Mouse (Mus musculus) hindbrain, embryonic 15.5 days (tissue): Measurements from ENCODE around the gene Scrg1. TPM values are rescaled to one million over a fixed set of nuclear protein-coding genes. Genes with fewer than 3 reads are reported as not detected.

Experiments used
- ATAC-seq: fragments of 200-750 bp; cut with Nextera tagmentation; 2 replicates; pipeline ENCODE4 v1.8.0; 2017; ENCODE audit warnings: low read depth, moderate number of reproducible peaks, moderate TSS enrichment; ENCODE audit not compliant: low FRiP score
- H3K27ac ChIP-seq: fragments of 300-500 bp; sonication (generic); replicated peaks from 2 replicates; pipeline ENCODE4 v1.5.1; 2015; ENCODE audit warnings: mild to moderate bottlenecking, inconsistent platforms
- H3K27me3 ChIP-seq: fragments of 300-500 bp; sonication (generic); 2 replicates; pipeline ENCODE4 v1.6.1; 2015; ENCODE audit warnings: control low read depth, inconsistent platforms
- H3K36me3 ChIP-seq: fragments of 300-500 bp; sonication (generic); 2 replicates; pipeline ENCODE4 v1.6.1; 2015; ENCODE audit warnings: control low read depth, inconsistent platforms
- H3K4me1 ChIP-seq: fragments of 300-500 bp; sonication (generic); replicated peaks from 2 replicates; pipeline ENCODE4 v1.6.1; 2015; ENCODE audit warnings: control low read depth, inconsistent platforms
- H3K4me2 ChIP-seq: fragments of 300-500 bp; sonication (generic); 2 replicates; pipeline ENCODE4 v1.6.1; 2015; ENCODE audit warnings: moderate library complexity, mild to moderate bottlenecking, inconsistent platforms
- H3K4me3 ChIP-seq: fragments of 300-500 bp; sonication (generic); 2 replicates; pipeline ENCODE4 v1.5.1; 2015; ENCODE audit warnings: mild to moderate bottlenecking, inconsistent platforms
- H3K9ac ChIP-seq: fragments of 300-500 bp; sonication (generic); 2 replicates; pipeline ENCODE4 v1.6.1; 2015; ENCODE audit warnings: inconsistent platforms
- H3K9me3 ChIP-seq: fragments of 300-500 bp; sonication (generic); 2 replicates; pipeline ENCODE4 v1.6.1; 2016; ENCODE audit warnings: control low read depth, inconsistent platforms
- WGBS: fragments of 180-500 bp; shearing (Covaris S2); methylation state at CpG from one replicate; pipeline ENCODE4 v1.1.7; 2015; 5-methylcytosine and 5-hydroxymethylcytosine counted together
- polyA plus RNA-seq: library from polyadenylated mRNA; unstranded; fragments of >200 nt; fragmentation: Nextera tagmentation; extraction: Ambion mirVana; gene quantifications from 2 replicates; pipeline ENCODE4 v1.2.1, GENCODE M21; 2015

Gene Scrg1
- polyA plus RNA-seq = 8.4 and 10.8 TPM in 2 replicates

- no peaks in the 10 kb centered on the region for H3K36me3 ChIP-seq
- no peak within 1 kb of the TSS for H3K27ac ChIP-seq
- peak; percentile 76 for ATAC-seq
- H3K9ac ChIP-seq = no peak within 1 kb of the TSS
- H3K4me2 ChIP-seq = no peak within 1 kb of the TSS
- H3K4me1 ChIP-seq = no peaks in the 10 kb centered on the region
- no peaks in the 10 kb centered on the region for H3K27me3 ChIP-seq
- no peak within 1 kb of the TSS for H3K4me3 ChIP-seq
- no peaks in the 10 kb centered on the region for H3K9me3 ChIP-seq
- WGBS = 75% methylated on average over 3 of the region's 3 CpGs
Observed at GRCm38 (mm10) chr8:57455765-57456164, at the start of gene Scrg1. Scrg1 (plus strand) TSS chr8:57455923.

GRCm38 (mm10) chr8:57406366-57406765 is 49.4 kb upstream of the Scrg1 start:
- Histone ChIP-seq H3K9ac (no peak overlapping the region), H3K27ac (no peak overlapping the region), H3K36me3 (no peaks in the 10 kb centered on the region), H3K4me1 (peaks cover 9% of the 10 kb centered on the region), H3K9me3 (no peaks in the 10 kb centered on the region), H3K4me3 (no peak overlapping the region), H3K27me3 (peaks cover 3% of the 10 kb centered on the region; the same call in 1 of the 2 replicates), H3K4me2 (no peak overlapping the region)
- no peak for ATAC-seq
- WGBS = 78% methylated on average over 4 of the region's 4 CpGs

GRCm38 (mm10) chr8:57409333-57409732 is 46.4 kb upstream of the Scrg1 start:
- ATAC-seq = 0 out of 2 replicates have a peak, but pooled peaks have one; percentile 54
- H3K27ac ChIP-seq = no peak overlapping the region
- no peaks in the 10 kb centered on the region for H3K9me3 ChIP-seq
- no peak overlapping the region for H3K4me2 ChIP-seq
- no peak overlapping the region for H3K9ac ChIP-seq
- 51% methylated on average over 2 of the region's 2 CpGs for WGBS
- no peaks in the 10 kb centered on the region for H3K36me3 ChIP-seq
- H3K4me1 ChIP-seq = peaks cover 9% of the 10 kb centered on the region
- peaks cover 3% of the 10 kb centered on the region; the same call in 1 of the 2 replicates for H3K27me3 ChIP-seq
- H3K4me3 ChIP-seq = no peak overlapping the region

- Histone ChIP-seq H3K27me3 (peaks cover 3% of the 10 kb centered on the region; the same call in 1 of the 2 replicates), H3K9ac (peak overlapping the region; percentile 25; the same call in 1 of the 2 replicates), H3K9me3 (no peaks in the 10 kb centered on the region), H3K36me3 (no peaks in the 10 kb centered on the region), H3K4me2 (peak overlapping the region; percentile 53), H3K27ac (no peak overlapping the region), H3K4me1 (peaks cover 9% of the 10 kb centered on the region), H3K4me3 (peak overlapping the region; percentile 22)
- no peak for ATAC-seq
- 23% methylated on average over 15 of the region's 15 CpGs for WGBS
Observed at GRCm38 (mm10) chr8:57409779-57410472, 45.8 kb upstream of the Scrg1 start.

- peak overlapping the region; percentile 53 for H3K4me2 ChIP-seq
- peak overlapping the region; percentile 22 for H3K4me3 ChIP-seq
- H3K27me3 ChIP-seq = peaks cover 3% of the 10 kb centered on the region; the same call in 1 of the 2 replicates
- peaks cover 9% of the 10 kb centered on the region for H3K4me1 ChIP-seq
- no peaks in the 10 kb centered on the region for H3K9me3 ChIP-seq
- no peak overlapping the region for H3K27ac ChIP-seq
- H3K36me3 ChIP-seq = no peaks in the 10 kb centered on the region
- H3K9ac ChIP-seq = peak overlapping the region; percentile 25; the same call in 1 of the 2 replicates
- ATAC-seq = peak; percentile 61; the same call in 1 of the 2 replicates
- 4% methylated on average over 16 of the region's 16 CpGs for whole genome bisulfite sequencing
Observed at GRCm38 (mm10) chr8:57410473-57410863, 45.3 kb upstream of the Scrg1 start.

- 83% methylated on average over 6 of the region's 6 CpGs for WGBS
- no peak for ATAC-seq
- no peak overlapping the region for H3K9ac ChIP-seq
- no peak overlapping the region for H3K4me3 ChIP-seq
- H3K27me3 ChIP-seq = peaks cover 3% of the 10 kb centered on the region; the same call in 1 of the 2 replicates
- no peak overlapping the region for H3K4me2 ChIP-seq
- no peaks in the 10 kb centered on the region for H3K9me3 ChIP-seq
- H3K4me1 ChIP-seq = peaks cover 9% of the 10 kb centered on the region
- H3K27ac ChIP-seq = no peak overlapping the region
- no peaks in the 10 kb centered on the region for H3K36me3 ChIP-seq
Observed at GRCm38 (mm10) chr8:57411366-57411765, 44.4 kb upstream of the Scrg1 start.

GRCm38 (mm10) chr8:57416827-57417226 is 38.9 kb upstream of the Scrg1 start:
- H3K4me3 ChIP-seq = no peak overlapping the region
- H3K4me1 ChIP-seq = no peaks in the 10 kb centered on the region
- no peaks in the 10 kb centered on the region for H3K27me3 ChIP-seq
- no peak overlapping the region for H3K27ac ChIP-seq
- no peak for ATAC-seq
- no peak overlapping the region for H3K4me2 ChIP-seq
- no peaks in the 10 kb centered on the region for H3K36me3 ChIP-seq
- H3K9ac ChIP-seq = no peak overlapping the region
- WGBS = 91% methylated on average over 5 of the region's 5 CpGs
- no peaks in the 10 kb centered on the region for H3K9me3 ChIP-seq

GRCm38 (mm10) chr8:57426074-57426473 is 29.6 kb upstream of the Scrg1 start:
- WGBS = 14% methylated on average over 3 of the region's 3 CpGs
- ATAC-seq = no peak
- H3K9me3 ChIP-seq = no peaks in the 10 kb centered on the region

GRCm38 (mm10) chr8:57427581-57428366 is 27.9 kb upstream of the Scrg1 start:
- Histone ChIP-seq H3K36me3 (no peaks in the 10 kb centered on the region), H3K27me3 (no peaks in the 10 kb centered on the region), H3K4me1 (no peaks in the 10 kb centered on the region), H3K9me3 (no peaks in the 10 kb centered on the region), H3K9ac (no peak overlapping the region), H3K4me3 (no peak overlapping the region), H3K27ac (no peak overlapping the region), H3K4me2 (no peak overlapping the region)
- ATAC-seq = no peak
- 73% methylated on average over 18 of the region's 18 CpGs for WGBS

More at GRCm38 (mm10) chr8:57426074-57426473, 29.6 kb upstream of the Scrg1 start:
- no peak overlapping the region for H3K4me3 ChIP-seq
- H3K4me1 ChIP-seq = no peaks in the 10 kb centered on the region
- no peak overlapping the region for H3K4me2 ChIP-seq
- H3K9ac ChIP-seq = no peak overlapping the region
- no peak overlapping the region for H3K27ac ChIP-seq
- H3K36me3 ChIP-seq = no peaks in the 10 kb centered on the region
- no peaks in the 10 kb centered on the region for H3K27me3 ChIP-seq

GRCm38 (mm10) chr8:57428566-57428965 is 27.2 kb upstream of the Scrg1 start:
- ATAC-seq = 0 out of 2 replicates have a peak, but pooled peaks have one; percentile 48
- Histone ChIP-seq H3K4me1 (no peaks in the 10 kb centered on the region), H3K27ac (no peak overlapping the region), H3K4me2 (no peak overlapping the region), H3K36me3 (no peaks in the 10 kb centered on the region), H3K9ac (no peak overlapping the region), H3K4me3 (no peak overlapping the region), H3K9me3 (no peaks in the 10 kb centered on the region), H3K27me3 (no peaks in the 10 kb centered on the region)
- WGBS = 3% methylated on average over 1 of the region's 1 CpGs

GRCm38 (mm10) chr8:57429166-57429887 is 26.4 kb upstream of the Scrg1 start:
- ATAC-seq = no peak; the same call in 1 of the 2 replicates
- 0 out of 2 replicates have a peak overlapping the region, but pooled peaks have one; percentile 23 for H3K9ac ChIP-seq
- H3K27me3 ChIP-seq = no peaks in the 10 kb centered on the region
- no peaks in the 10 kb centered on the region for H3K36me3 ChIP-seq
- H3K4me1 ChIP-seq = no peaks in the 10 kb centered on the region
- WGBS = 38% methylated on average over 18 of the region's 18 CpGs
- H3K4me3 ChIP-seq = no peak overlapping the region
- peak overlapping the region; percentile 29 for H3K4me2 ChIP-seq
- H3K9me3 ChIP-seq = no peaks in the 10 kb centered on the region
- H3K27ac ChIP-seq = no peak overlapping the region
